Mouse (Mus musculus) heart, adult 2 months (tissue): ENCODE measurements around the gene Zfp146. TPM values are rescaled to one million over a fixed set of nuclear protein-coding genes. Genes with fewer than 3 reads are reported as not detected.

Experiments
- DNase-seq, 2 experiments: peaks; one replicate each; pipeline ENCODE4 v3.0.0; 2021
- H3K27ac ChIP-seq: fragments of 200-600 bp; 2 replicates; pipeline ENCODE4 v1.8.1; 2022
- H3K27me3 ChIP-seq: fragments of 200-500 bp; 2 replicates; pipeline ENCODE4 v1.6.1; 2012; ENCODE audit warnings: mild to moderate bottlenecking, low read length, inconsistent platforms, mixed read lengths; ENCODE audit not compliant: control insufficient read depth, insufficient read depth
- H3K36me3 ChIP-seq: fragments of 200-500 bp; 2 replicates; pipeline ENCODE4 v1.6.1; 2012; ENCODE audit warnings: low read length, inconsistent platforms; ENCODE audit not compliant: control insufficient read depth, insufficient read depth
- H3K4me1 ChIP-seq: fragments of 200-500 bp; 2 replicates; pipeline ENCODE4 v1.6.1; 2011; ENCODE audit warnings: low read length; ENCODE audit not compliant: control insufficient read depth, insufficient read depth
- H3K4me3 ChIP-seq: fragments of 200-600 bp; 2 replicates; pipeline ENCODE4 v1.8.1; 2022
- H3K79me2 ChIP-seq: fragments of 200-500 bp; replicated peaks from 2 replicates; pipeline ENCODE4 v1.6.1; 2012; ENCODE audit warnings: mild to moderate bottlenecking, inconsistent platforms, low read length, moderate library complexity, mixed read lengths; ENCODE audit not compliant: control insufficient read depth, insufficient read depth
- H3K9ac ChIP-seq: fragments of 200-500 bp; 2 replicates; pipeline ENCODE4 v1.6.1; 2012; ENCODE audit warnings: low read depth, mild to moderate bottlenecking, control low read depth, inconsistent platforms, low read length, mixed read lengths
- CTCF ChIP-seq: fragments of 200-600 bp; IDR thresholded peaks from 2 replicates; pipeline ENCODE4 v1.8.1; 2022; ENCODE audit warnings: antibody characterized with exemption, mild to moderate bottlenecking, moderate library complexity
- EP300 ChIP-seq: fragments of 200-500 bp; IDR thresholded peaks from 2 replicates; pipeline ENCODE4 v1.6.1; 2011; ENCODE audit warnings: low read depth, low read length, control low read depth; ENCODE audit not compliant: insufficient read depth
- POLR2A ChIP-seq: fragments of 200-500 bp; IDR thresholded peaks from 2 replicates; pipeline ENCODE4 v1.6.1; 2011; ENCODE audit warnings: mild to moderate bottlenecking, low read depth, low read length, control low read depth; ENCODE audit not compliant: insufficient read depth
- WGBS: fragments of 180-500 bp; shearing (Covaris S2); methylation state at CpG from one replicate; pipeline ENCODE4 v1.1.7; 2018; 5-methylcytosine and 5-hydroxymethylcytosine counted together
- intact Hi-C: fragments of 180-260 bp; cut with DNase I; formaldehyde crosslinking; loops from one replicate; pipeline ENCODE4 v1.15.1; 2025
- long read RNA-seq: library from polyadenylated mRNA; stranded (forward); transcript quantifications from one replicate; pipeline ENCODE4 v2.0.0, GENCODE M21; 2021
- polyA plus RNA-seq: library from polyadenylated mRNA; depleted of rRNA; stranded (reverse); fragments of >200 nt; gene quantifications from 2 replicates; pipeline ENCODE4 v1.2.3, GENCODE M21; 2012; rRNA removed
- total RNA-seq, 2 experiments: library from RNA; stranded (reverse); gene quantifications; 2 replicates each; pipeline ENCODE4 v1.2.3; 2021

The Zfp146 gene
- total RNA-seq (10 to 100 TPM; 29.8 TPM), polyA plus RNA-seq (11.0 and 21.5 TPM in 2 replicates)
- long read RNA-seq, partial matches to known transcripts = 0 of 3 reads
- long read RNA-seq, other reads (novel, unspliced or antisense) = 1 of 3 reads

GRCm38 (mm10) chr7:30169583-30170282 lies at the start of gene Zfp146:
TSS of gene Zfp146 (minus strand) at chr7:30169750.
- Histone ChIP-seq H3K4me3 (peak within 1 kb of the TSS; percentile 68), H3K36me3 (no peaks in the 10 kb centered on the region), H3K27ac (peak within 1 kb of the TSS; percentile 99), H3K9ac (peak within 1 kb of the TSS; percentile 79), H3K79me2 (peaks cover 9% of the 10 kb centered on the region), H3K4me1 (peaks cover 3% of the 10 kb centered on the region), H3K27me3 (no peaks in the 10 kb centered on the region)
- TF ChIP-seq POLR2A = peak; percentile 91
- peak; percentile 18; the same call in 1 of the 2 replicates for TF ChIP-seq EP300
- no peak for TF ChIP-seq CTCF
- WGBS = under 1% methylated on average over 36 of the region's 36 CpGs
- intact Hi-C loops = loop anchor here (1.0 to 2.0 kb wide), 2 partner anchors 49 to 74 kb away; partner anchors contain the start of gene Zfp382
- peak; percentile 90 to 95 for DNase-seq

- Histone ChIP-seq H3K27me3 (no peaks in the 10 kb centered on the region), H3K4me1 (peaks cover 6% of the 10 kb centered on the region), H3K27ac (no peak overlapping the region), H3K36me3 (no peaks in the 10 kb centered on the region), H3K79me2 (no peaks in the 10 kb centered on the region), H3K4me3 (no peak overlapping the region), H3K9ac (no peak overlapping the region)
- no peak for TF ChIP-seq EP300
- TF ChIP-seq POLR2A = no peak
- TF ChIP-seq CTCF = no peak
- intact Hi-C loops = loop anchor here (5.0 kb wide), 3 partner anchors 35 to 400 kb away; partner anchors contain the start of genes Cox7a1, Zfp382 and Zfp790
- WGBS = 63% methylated on average over 2 of the region's 2 CpGs
- no peak for DNase-seq
These were observed 47.7 kb upstream of the Zfp146 start for GRCm38 (mm10) chr7:30217277-30217676.

GRCm38 (mm10) chr7:30216723-30217151 lies 47.2 kb upstream of the Zfp146 start:
- Histone ChIP-seq H3K9ac (no peak overlapping the region), H3K27ac (peak overlapping the region; percentile 1; the same call in 1 of the 2 replicates), H3K4me3 (no peak overlapping the region; the same call in 1 of the 2 replicates)

GRCm38 (mm10) chr7:30215875-30216274 lies 46.3 kb upstream of the Zfp146 start:
- Histone ChIP-seq H3K9ac (no peak overlapping the region), H3K27ac (no peak overlapping the region; the same call in 1 of the 2 replicates), H3K27me3 (no peaks in the 10 kb centered on the region), H3K36me3 (no peaks in the 10 kb centered on the region), H3K79me2 (no peaks in the 10 kb centered on the region), H3K4me3 (no peak overlapping the region), H3K4me1 (peaks cover 6% of the 10 kb centered on the region)
- no peak for TF ChIP-seq CTCF
- no peak for TF ChIP-seq POLR2A
- TF ChIP-seq EP300 = no peak
- DNase-seq = no peak
- intact Hi-C loops = loop anchor here (5.0 kb wide), 3 partner anchors 34 to 399 kb away; partner anchors contain the start of genes Cox7a1, Zfp382 and Zfp790
- 68% methylated on average over 3 of the region's 3 CpGs for WGBS

More at GRCm38 (mm10) chr7:30216723-30217151, 47.2 kb upstream of the Zfp146 start:
- Histone ChIP-seq H3K4me1 (peaks cover 6% of the 10 kb centered on the region), H3K36me3 (no peaks in the 10 kb centered on the region), H3K79me2 (no peaks in the 10 kb centered on the region), H3K27me3 (no peaks in the 10 kb centered on the region)
- WGBS = 1% methylated on average over 16 of the region's 16 CpGs
- DNase-seq = peak; percentile 73 to 81
- TF ChIP-seq POLR2A (no peak), EP300 (no peak), CTCF (peak; percentile 91)
- intact Hi-C loops = loop anchor here (5.0 kb wide), 3 partner anchors 34 to 399 kb away; partner anchors contain the start of genes Cox7a1, Zfp382 and Zfp790

GRCm38 (mm10) chr7:30213881-30214280 lies 44.3 kb upstream of the Zfp146 start:
- no peak for DNase-seq
- Histone ChIP-seq H3K4me1 (peaks cover 2% of the 10 kb centered on the region; the same call in 1 of the 2 replicates), H3K9ac (no peak overlapping the region), H3K36me3 (no peaks in the 10 kb centered on the region), H3K27ac (no peak overlapping the region), H3K79me2 (no peaks in the 10 kb centered on the region), H3K4me3 (no peak overlapping the region), H3K27me3 (no peaks in the 10 kb centered on the region)
- intact Hi-C loops = no loop called here
- 76% methylated on average over 3 of the region's 3 CpGs for WGBS
- no peak for TF ChIP-seq EP300
- TF ChIP-seq CTCF = no peak
- no peak for TF ChIP-seq POLR2A
